Mouse (Mus musculus) lung, embryonic 14.5 days (tissue): ENCODE results near the gene 2010315B03Rik. TPM values are rescaled to one million over a fixed set of nuclear protein-coding genes. Genes with fewer than 3 reads are reported as not detected.
A peak's percentile ranks its signal among the peaks of the same experiment; 100 is the strongest.
"Not testable (repeated sequence)": the region's sequence is repeated elsewhere in the genome, so short reads cannot be mapped to it uniquely, and the experiment has no call there.

Experiments used
- ATAC-seq: fragments of 200-750 bp; cut with Nextera tagmentation; 2 replicates; pipeline ENCODE4 v1.8.0; 2017; ENCODE audit warnings: mild to moderate bottlenecking, moderate TSS enrichment, moderate library complexity; ENCODE audit not compliant: insufficient read depth
- DNase-seq: peaks from one replicate; pipeline ENCODE4 v3.0.0-alpha.2; 2015
- H3K27ac ChIP-seq: fragments of 300-500 bp; sonication (generic); 2 replicates; pipeline ENCODE4 v1.5.1; 2014; ENCODE audit warnings: low read depth, mild to moderate bottlenecking, moderate library complexity
- H3K27me3 ChIP-seq: fragments of 300-500 bp; sonication (generic); 2 replicates; pipeline ENCODE4 v1.6.1; 2014; ENCODE audit warnings: low read length, control low read depth; ENCODE audit not compliant: insufficient read depth
- H3K36me3 ChIP-seq: fragments of 300-500 bp; sonication (generic); 2 replicates; pipeline ENCODE4 v1.6.1; 2014; ENCODE audit warnings: control low read depth; ENCODE audit not compliant: insufficient read depth
- H3K4me1 ChIP-seq: fragments of 300-500 bp; sonication (generic); 2 replicates; pipeline ENCODE4 v1.6.1; 2014; ENCODE audit warnings: antibody characterized with exemption, control low read depth; ENCODE audit not compliant: insufficient read depth
- H3K4me2 ChIP-seq: fragments of 300-500 bp; sonication (generic); 2 replicates; pipeline ENCODE4 v1.6.1; 2014; ENCODE audit warnings: mild to moderate bottlenecking
- H3K4me3 ChIP-seq: fragments of 300-500 bp; sonication (generic); 2 replicates; pipeline ENCODE4 v1.5.1; 2014; ENCODE audit warnings: low read depth, low read length
- H3K9ac ChIP-seq: fragments of 300-500 bp; sonication (generic); 2 replicates; pipeline ENCODE4 v1.6.1; 2014
- H3K9me3 ChIP-seq: fragments of 300-500 bp; sonication (generic); 2 replicates; pipeline ENCODE4 v1.6.1; 2016; ENCODE audit warnings: low read depth, low read length, control low read depth
- CTCF ChIP-seq: IDR thresholded peaks from 2 replicates; pipeline ENCODE4 v1.5.1; 2016; ENCODE audit warnings: antibody characterized with exemption, low read depth
- WGBS: fragments of 180-500 bp; shearing (Covaris S2); extraction: QIAGEN DNeasy Blood & Tissue Kit; methylation state at CpG from one replicate; pipeline ENCODE4 v1.1.7; 2014; 5-methylcytosine and 5-hydroxymethylcytosine counted together
- polyA plus RNA-seq: library from polyadenylated mRNA; unstranded; fragments of >200 nt; fragmentation: Nextera tagmentation; extraction: Ambion mirVana; gene quantifications from 2 replicates; pipeline ENCODE4 v1.2.1, GENCODE M21; 2014

2010315B03Rik gene
- polyA plus RNA-seq, 1 experiment from 2014 or later: 7.5 TPM

GRCm38 (mm10) chr9:124257200-124258066, 55.1 kb downstream of the 2010315B03Rik start:
- Histone ChIP-seq H3K27ac (no peak overlapping the region), H3K4me1 (no peaks in the 10 kb centered on the region), H3K4me3 (no peak overlapping the region), H3K27me3 (no peaks in the 10 kb centered on the region), H3K36me3 (no peaks in the 10 kb centered on the region), H3K4me2 (no peak overlapping the region), H3K9ac (no peak overlapping the region), H3K9me3 (peaks cover 18% of the 10 kb centered on the region)
- ATAC-seq: no peak
- peak; percentile 77 for DNase-seq
- WGBS: 70% methylated on average over 1 of the region's 1 CpGs
- TF ChIP-seq CTCF: no peak

- ATAC-seq, H3K4me2 ChIP-seq, H3K27me3 ChIP-seq, H3K4me3 ChIP-seq, H3K9ac ChIP-seq, H3K4me1 ChIP-seq, H3K36me3 ChIP-seq, H3K27ac ChIP-seq: not testable (repeated sequence)
- peak; percentile 47 for DNase-seq
- peaks cover 18% of the 10 kb centered on the region for H3K9me3 ChIP-seq
- 20% methylated on average over 1 of the region's 1 CpGs for WGBS
Measured at GRCm38 (mm10) chr9:124256271-124257199, 56.0 kb downstream of the 2010315B03Rik start.

- no peak overlapping the region for H3K9ac ChIP-seq
- H3K27me3 ChIP-seq: no peaks in the 10 kb centered on the region
- peak; percentile 52 for TF ChIP-seq CTCF
- H3K36me3 ChIP-seq: no peaks in the 10 kb centered on the region
- no peak overlapping the region for H3K27ac ChIP-seq
- no peak overlapping the region for H3K4me2 ChIP-seq
- ATAC-seq: no peak
- no peak overlapping the region for H3K4me3 ChIP-seq
- H3K4me1 ChIP-seq: no peaks in the 10 kb centered on the region
- no peak for DNase-seq
- H3K9me3 ChIP-seq: peaks cover 4% of the 10 kb centered on the region
Measured at GRCm38 (mm10) chr9:124251438-124251837, 61.1 kb downstream of the 2010315B03Rik start.

Other genes with a start within 250 kb of the 2010315B03Rik start
- 6.6 and 7.2 TPM in 2 replicates for gene Ccr2, start 210.7 kb downstream of the 2010315B03Rik start, polyA plus RNA-seq
- 0.37 and 1.7 TPM in 2 replicates for gene Ccr5, start 191.2 kb downstream of the 2010315B03Rik start, polyA plus RNA-seq
- gene Ppp2r3d, start 164.2 kb upstream of the 2010315B03Rik start, polyA plus RNA-seq: 123 and 139 TPM in 2 replicates
- gene Gm21836, start 181.1 kb upstream of the 2010315B03Rik start, polyA plus RNA-seq: not detected in 2 replicates